Mouse (Mus musculus) heart, adult 2 months (tissue): ENCODE data around the gene Irx3.

Experiments used
- CTCF ChIP-seq: fragments of 200-600 bp; IDR thresholded peaks from 2 replicates; pipeline ENCODE4 v1.8.1; 2022; ENCODE audit warnings: antibody characterized with exemption, mild to moderate bottlenecking, moderate library complexity
- POLR2A ChIP-seq: fragments of 200-500 bp; IDR thresholded peaks from 2 replicates; pipeline ENCODE4 v1.6.1; 2011; ENCODE audit warnings: mild to moderate bottlenecking, low read depth, low read length, control low read depth; ENCODE audit not compliant: insufficient read depth

DNA sequence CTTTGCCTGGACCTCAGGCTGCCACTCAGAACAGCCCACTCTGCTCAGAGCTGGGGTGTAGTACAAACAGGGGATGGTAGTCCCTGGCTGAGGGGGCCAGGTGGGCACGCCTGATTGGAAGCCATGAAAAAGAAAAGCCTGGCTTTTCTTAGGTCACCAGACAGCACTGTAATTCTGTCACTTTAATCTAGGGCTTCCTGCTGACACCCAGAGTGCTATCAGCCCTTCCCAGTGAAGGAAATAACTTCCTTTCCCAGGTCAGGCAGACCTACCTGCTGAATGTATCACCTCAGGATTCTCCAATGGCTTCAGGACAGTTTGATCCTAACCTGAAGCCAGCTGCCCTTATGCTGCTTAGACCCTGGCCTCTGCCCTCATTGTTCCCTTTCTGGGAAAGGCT lies 35.3 kb upstream of the Irx3 start:
- TF ChIP-seq CTCF (no peak), POLR2A (no peak)
